Mouse (Mus musculus): ENCODE data around the gene Nck1. TPM values are rescaled to one million over a fixed set of nuclear protein-coding genes. Genes with fewer than 3 reads are reported as not detected.

Nck1 gene
- total RNA-seq (2015; ENCODE audit: low replicate concordance) (20.5 and 21.3 TPM in 2 replicates), total RNA-seq (2017; ENCODE audit: low replicate concordance) (20.2 and 43.7 TPM in 2 replicates)

DNA sequence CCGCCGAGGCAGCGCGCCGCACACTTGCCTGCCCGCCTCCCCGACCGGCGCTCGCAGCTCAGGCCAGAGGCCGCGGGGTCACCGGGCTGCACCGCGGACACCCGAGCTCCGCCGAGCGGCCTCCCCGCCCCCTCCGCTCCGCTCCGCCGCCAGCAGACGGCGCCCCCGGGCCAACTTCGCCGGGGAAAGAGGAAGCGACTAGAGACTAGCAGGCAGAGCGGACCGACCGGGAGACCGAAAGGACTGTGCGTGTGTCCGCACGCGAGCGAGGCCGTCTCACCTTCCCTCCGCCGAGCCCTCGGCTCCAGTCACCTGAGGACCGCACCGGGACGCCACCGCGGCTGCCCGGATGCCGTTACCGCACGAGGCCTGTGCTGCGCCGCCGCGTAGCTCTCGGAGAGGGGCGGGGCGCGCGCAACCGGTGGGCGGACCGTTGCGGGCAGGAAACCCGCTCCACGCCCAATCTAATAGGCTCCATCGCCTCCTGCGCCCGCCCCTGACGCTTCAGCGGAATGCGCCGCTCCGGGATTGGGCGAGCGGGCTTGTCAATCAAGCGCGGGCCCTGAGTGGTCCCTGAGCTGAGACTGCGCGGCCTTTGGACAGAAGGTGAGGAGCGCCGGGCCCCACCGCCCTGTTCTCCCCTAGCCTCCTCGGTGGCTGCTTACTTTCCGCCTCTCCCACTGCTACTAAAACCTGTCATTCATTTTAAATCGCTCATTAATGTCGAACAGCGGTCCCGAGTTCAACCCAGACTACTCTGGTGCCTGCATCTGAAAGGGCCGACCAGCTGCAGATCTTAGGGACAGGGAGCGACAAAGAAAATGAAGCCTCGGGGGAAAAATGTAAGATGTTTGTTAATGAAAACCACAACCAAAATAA, at the start of gene Nck1:
Gene Nck1 (minus strand): TSS at position 420 of the 879 bp plus-strand sequence.
- peak; percentile 98 for ATAC-seq (replicated peaks; ENCODE audit: low FRiP score, poor library complexity, severe bottlenecking)

DNA sequence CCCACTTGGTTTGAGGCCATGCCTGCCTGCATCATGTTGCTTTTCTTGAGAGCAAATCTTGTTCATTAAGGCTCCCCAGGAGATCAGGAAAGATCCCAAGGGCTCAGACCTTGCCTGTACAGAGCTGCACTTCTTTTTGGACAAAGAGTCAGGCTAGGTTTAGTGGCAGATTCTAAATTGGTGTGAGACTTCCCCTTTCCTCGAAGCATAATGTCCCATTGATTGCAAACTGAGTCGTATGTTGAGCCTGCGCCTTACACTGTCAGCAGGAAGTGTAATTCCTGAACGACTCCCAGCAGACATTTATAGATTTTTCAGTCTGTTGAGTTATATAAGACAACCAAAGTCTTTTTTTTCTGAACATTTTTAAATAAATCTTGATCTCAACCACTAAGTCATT, 44.5 kb upstream of the Nck1 start:
- ATAC-seq (replicated peaks; ENCODE audit: low FRiP score, poor library complexity, severe bottlenecking), result no peak

DNA sequence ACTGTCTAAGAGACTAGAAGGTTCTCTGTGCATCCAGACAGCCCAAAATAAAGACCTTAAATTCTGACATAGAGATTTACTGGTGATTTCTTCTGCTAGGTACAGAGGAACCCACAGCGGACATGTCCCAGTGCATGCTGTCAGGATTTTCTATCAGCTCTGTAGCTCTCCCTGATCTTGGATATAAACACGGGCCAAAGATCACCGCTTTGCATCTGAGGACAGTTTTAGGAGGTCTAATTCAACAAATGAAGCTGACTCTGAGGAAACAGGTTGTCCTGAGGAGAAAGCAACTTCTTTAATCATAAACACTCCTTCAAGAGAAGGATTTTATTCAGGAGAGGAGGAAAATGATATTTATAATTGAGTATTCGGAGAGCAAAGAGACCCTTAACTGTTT, 38.1 kb upstream of the Nck1 start:
- ATAC-seq (replicated peaks; ENCODE audit: low FRiP score, poor library complexity, severe bottlenecking), result no peak

DNA sequence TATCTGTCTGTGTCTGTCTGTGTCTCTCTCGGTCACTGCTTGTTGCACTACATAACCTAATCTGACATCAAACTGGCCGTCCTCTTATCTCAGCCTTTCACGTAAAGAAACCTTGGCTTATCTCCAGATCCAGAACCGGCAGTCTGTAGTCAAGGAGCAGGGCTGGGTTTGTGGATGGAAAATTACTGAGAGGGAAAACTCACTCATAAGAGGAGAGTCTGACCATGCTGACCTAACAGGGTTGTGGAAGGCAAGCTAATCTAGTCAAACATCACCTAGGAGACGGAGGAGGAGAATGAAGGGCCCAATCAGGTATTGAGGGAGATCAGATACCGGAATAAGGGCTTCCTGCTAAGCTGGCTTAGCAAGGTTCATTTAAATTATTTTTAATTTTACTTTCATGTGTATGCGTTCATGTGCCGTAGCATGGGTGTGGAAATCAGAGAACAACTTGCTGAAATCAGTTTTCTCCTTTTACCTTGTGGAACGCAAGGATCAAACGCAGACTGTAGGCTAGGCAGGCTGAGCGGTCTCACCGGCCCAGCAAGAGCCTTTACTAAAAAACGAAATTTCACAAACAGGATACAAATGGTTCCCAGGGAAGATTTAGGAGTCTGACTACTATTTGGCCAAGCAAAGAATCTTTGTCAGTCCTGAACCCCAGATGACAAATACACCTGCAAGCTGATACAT, 37.1 kb upstream of the Nck1 start:
- ATAC-seq (replicated peaks; ENCODE audit: low FRiP score, poor library complexity, severe bottlenecking), result no peak

DNA sequence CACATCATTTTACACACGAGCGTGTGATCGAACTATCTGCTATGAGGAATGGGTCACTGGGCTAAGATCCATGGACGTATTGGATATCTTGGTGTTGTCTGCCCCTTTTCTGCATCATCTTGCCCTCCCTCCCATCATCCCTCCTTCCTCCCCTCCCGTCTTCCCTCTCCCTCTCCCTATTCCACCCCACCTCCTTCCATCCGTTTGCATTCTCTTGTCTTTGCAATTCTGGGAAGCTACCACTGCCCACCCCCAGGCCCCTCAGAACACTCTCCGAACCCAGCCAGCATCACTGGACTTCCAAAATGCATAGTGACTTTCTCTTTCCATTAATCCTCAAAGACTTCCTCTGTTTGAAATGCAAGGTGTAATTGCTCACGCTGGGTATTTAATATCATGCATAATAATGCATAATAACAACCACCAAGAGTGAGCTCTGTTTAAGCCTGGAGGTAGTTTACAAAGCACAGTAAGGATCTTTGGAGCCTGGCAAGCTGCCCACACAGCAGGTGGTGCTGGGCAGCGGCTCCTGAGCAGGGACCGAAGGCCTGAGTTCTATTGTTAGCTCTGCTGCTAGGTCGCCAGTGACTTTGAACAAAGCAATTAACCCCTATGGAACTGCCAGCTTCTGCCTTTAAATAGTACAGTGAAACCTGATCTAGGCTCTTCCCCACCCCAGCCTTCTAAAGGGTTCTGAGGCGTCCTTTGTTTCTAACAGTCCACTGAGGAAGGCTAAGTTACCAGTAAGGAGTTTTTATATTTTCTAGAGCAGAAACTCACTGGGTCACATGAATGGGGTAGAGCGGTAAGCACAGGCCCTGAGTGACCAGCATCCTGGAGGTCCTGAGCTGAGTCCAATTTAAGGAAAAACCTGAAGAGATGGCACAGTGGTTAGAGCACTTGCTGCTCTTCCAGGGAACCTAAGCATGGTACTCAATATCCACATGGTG, 35.9 kb upstream of the Nck1 start:
- ATAC-seq (replicated peaks; ENCODE audit: low FRiP score, poor library complexity, severe bottlenecking), result no peak

DNA sequence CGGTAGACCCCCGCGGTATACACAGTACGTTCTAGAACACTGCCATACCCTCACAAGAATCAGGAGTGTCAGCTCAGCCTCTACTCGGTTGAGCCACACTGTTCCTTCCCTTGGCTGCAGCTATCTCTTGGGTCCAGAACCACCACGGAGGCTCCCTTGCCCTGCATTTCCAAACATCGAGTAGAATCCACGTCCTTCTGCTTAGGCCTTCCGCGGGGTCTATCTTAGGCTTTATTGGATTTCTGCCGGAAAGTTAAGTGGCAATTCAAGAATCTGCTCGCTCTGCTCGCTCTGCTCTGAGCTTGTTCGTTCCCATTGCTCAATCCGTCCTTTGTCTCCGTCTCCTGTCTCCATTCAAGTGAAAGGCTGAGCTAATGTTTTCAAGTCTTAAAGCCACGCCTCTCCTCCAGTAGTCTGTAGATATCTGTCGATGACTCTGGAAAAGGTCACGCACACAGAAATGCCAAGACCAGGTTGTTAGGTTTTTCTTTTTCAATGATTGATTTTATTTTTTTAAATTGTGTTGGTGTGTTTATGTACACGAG, 34.3 kb upstream of the Nck1 start:
- ATAC-seq (replicated peaks; ENCODE audit: low FRiP score, poor library complexity, severe bottlenecking), result no peak

DNA sequence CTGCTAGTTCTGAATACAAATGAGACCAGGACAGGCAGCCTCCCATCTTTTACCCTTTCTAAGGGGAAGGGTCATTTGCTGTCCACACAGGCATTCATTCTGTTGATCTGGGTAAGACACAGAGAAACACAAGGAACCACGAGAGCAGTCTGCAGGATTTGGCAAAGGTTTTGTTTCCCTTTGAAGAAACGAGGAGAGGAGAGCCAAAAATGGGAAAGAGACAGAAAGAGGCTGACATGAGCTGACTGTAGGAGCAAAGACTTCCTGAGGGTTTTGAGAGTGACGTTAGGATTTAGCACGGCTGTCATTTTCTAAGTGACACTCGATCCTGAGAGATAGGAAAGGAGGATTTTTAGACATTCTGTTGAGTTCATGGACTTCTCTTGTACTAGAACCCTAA, 28.0 kb upstream of the Nck1 start:
- ATAC-seq (replicated peaks; ENCODE audit: low FRiP score, poor library complexity, severe bottlenecking), result no peak

DNA sequence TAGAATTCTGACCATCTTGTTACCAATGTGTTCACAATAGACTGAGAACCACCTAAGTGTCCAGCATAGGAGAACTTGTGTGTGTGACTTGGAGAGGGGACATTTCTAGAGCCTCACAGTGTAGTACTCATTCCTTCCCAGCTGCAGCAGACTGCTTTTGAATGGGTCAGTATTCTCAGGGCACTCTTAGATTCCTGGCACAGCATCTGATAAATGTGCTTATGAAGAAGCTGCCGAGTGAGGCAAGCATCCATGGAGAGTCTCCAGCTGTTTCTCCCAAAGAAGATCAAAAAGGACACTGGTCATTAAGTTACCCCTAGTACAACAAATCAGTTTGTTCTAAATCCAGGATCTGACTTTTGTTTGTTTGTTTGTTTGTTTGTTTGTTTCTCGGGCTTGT, 27.4 kb upstream of the Nck1 start:
- ATAC-seq (replicated peaks; ENCODE audit: low FRiP score, poor library complexity, severe bottlenecking), result no peak

DNA sequence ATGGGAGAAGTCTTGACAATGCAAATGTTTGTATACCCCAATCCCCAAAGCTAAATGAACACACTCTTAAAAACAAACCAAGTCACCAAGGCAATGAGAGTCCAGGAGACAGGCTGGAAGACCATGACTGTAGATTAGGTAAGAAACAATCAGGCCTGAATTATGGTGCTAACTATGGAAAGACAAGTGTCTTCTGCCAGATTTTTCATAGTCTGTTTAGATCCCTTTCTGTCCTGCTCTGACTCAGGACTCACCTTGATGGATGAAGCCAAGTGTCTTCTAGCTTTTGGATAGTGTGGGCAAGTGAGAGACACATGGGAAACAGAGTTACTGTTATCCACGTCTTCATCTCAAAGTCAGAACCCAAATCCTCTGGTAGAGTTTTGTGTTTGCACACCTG, 25.6 kb upstream of the Nck1 start:
- no peak for ATAC-seq (replicated peaks; ENCODE audit: low FRiP score, poor library complexity, severe bottlenecking)

DNA sequence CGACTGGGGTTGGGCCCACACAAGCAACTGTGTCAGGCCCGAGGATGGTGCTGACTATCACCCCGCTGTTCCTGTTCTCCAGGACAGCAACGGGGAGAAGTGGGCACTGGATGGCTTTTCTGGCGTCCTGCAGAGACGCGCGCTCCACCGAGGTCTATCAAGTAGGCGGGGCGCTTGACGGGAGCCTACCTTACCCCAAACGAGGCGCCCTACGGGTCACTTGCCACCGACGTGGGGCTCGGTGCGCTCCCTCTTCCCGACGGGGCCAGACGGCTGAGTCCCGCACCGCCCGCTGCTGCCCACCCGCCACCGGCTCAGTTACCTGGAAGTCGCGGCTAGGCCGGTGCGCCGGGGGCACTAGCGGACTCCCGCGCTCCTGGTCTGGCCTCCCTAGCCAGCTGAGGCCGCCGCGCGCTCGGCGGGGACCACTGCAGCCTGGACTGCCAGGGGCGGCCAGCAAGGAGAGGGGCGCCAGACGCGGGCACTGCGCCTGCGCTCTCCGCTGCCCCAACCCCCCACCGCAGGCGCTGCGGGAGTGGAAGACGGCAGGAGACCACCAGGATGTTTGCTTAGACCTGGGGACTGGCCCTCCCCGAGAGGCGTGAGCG, 24.8 kb upstream of the Nck1 start, which contains the start of gene Slc35g2:
Gene Slc35g2 (minus strand): TSS at position 465 of the 608 bp plus-strand sequence.
- ATAC-seq (replicated peaks; ENCODE audit: low FRiP score, poor library complexity, severe bottlenecking), result no peak

DNA sequence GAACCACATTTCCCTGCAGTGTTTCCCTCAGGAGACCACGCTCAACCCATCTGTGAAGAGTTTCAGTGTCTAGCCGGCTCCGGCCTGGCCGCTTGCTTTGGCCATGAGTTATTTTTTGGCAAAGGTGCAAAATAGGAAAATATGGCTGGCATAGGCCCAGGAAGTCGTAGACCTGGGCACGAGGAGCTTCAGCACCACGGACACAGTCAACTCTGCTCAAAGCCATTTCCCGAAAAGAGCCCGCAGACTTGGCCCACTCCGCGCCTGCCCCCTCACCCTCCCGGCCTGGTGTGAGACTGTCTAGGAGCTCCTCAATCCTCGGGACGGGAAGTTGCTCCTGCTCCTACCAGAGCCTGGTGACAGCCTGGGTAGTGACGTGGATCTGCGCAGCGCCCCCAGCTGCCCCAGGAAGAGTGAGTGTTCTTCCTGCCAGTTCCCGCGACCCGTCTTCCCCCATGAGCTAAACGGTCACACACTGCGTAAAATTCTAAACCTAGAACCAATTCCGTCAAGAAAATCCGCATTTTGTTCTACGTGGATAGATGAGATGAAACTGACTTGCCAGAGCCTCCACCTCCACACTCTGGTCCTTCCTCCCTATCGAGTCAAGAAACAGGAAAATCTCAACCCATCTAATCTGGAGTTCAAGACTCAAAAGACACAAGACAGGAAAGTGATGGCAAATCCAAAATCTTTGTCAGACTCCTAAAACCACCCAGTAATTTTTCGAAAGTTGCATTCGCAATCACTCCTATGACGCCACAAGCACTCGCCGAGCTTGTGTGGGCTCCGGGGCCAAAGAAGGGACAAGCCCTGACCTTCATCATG, 24.1 kb upstream of the Nck1 start:
- no peak for ATAC-seq (replicated peaks; ENCODE audit: low FRiP score, poor library complexity, severe bottlenecking)

DNA sequence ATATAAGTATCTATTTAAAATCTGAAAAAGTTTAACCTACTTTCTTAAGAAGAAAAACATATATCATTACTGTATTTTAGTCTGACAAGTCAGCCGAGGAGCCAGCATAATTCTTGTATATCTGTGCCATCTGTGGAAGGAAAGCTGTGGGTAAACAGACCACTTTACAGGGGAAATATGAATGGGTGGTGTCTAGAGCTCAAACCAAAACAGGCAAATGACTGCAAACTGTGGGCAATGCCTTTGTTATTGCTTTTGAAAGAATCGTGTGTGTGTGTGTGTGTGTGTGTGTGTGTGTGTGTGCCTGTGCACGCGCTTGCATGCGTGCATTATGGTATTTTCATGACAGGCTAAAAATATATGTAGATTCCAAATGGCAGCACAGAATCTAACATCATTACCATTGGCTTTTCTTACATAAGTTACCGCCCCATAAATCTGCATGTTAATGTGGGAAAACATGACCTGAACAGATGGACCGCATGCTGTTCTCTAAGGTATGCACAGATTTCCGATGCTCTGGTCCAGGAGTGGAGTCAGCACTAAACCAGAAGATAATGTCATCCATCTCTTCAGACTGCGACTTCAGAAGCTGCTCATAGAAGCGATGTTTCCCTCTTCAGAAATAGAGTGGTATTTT, 14.4 kb upstream of the Nck1 start:
- no peak for ATAC-seq (replicated peaks; ENCODE audit: low FRiP score, poor library complexity, severe bottlenecking)

DNA sequence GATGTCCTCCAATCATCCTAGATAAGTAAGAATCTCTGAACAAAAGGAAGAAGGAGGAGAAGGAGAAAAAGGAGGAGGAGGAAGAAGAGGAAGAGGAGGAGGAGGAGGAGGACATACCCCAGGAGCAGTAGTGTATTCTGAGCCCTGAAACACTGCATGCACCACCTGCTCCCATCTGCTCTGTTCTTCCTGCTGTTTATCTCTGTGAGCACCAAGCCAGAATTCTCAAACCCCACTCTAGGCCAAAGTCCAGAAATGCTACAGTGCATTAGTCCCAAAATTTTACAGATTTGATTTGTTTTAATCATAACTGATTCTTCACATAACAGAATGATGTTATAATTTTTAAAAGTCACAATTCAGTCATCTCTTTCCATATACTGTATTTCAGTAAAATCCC, 13.1 kb upstream of the Nck1 start:
- no peak for ATAC-seq (replicated peaks; ENCODE audit: low FRiP score, poor library complexity, severe bottlenecking)

DNA sequence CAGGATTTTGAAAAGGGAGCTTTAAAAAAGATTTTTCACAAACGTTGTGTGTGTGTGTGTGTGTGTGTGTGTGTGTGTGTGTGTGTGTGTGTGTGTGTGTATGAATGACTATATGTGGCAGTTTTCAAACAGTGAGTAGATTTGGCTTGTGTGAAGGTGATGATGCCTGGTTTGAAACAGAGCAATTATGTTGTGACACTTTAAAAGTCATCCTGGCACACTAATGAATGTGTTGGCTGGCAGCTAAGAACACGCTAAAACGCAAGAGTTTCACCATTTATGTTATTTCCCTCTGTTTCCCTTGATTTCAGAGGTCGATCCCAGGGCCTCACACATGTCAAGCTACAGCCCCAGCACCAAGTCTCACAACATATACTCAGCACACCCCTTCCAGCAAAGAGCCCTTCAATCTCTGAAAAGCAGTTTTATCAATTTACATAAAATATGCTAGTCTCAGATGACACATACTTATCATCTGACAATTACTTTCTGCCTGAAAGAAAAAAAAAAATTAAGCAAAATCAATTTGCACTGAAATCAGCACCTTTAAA, 12.2 kb upstream of the Nck1 start:
- ATAC-seq (replicated peaks; ENCODE audit: low FRiP score, poor library complexity, severe bottlenecking), result no peak

DNA sequence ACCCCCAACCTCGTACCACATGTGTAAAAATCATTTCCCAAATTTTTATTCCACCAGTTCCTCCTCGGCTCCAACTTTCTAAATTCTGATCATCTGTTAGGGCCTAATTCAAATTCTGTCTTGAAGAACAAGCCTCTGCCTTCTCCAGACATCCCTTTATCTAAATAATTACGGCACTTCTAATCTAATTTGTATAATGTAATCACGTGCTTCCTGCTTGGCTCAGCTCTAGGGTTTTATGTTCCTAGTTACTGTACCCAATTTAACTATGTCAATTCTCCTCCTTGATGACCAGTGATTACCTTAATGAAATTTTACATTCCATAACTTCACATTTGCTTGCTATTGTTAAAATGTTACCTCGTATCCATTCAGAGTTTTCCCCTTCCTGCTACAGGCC, 9.8 kb upstream of the Nck1 start:
- no peak for ATAC-seq (replicated peaks; ENCODE audit: low FRiP score, poor library complexity, severe bottlenecking)

DNA sequence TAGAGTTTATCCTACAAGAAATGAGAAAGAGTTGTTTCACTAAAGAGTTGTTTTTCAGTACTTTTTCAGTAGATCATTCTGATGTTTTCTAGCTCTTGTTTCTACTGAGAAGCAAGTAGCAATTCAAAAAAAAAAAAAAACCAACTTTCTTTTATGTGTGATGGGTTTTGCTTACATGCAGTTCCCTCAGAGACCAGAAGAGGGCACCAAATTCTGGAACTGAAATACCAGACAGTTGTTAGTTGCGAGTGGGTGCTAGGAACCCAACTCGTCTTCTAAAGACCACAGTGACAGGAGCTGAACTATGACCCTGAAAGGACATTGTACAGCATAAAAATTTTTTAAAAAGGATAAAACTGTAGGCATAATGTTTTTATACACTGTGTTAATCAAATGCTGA, 2.4 kb upstream of the Nck1 start:
- ATAC-seq (replicated peaks; ENCODE audit: low FRiP score, poor library complexity, severe bottlenecking), result no peak

DNA sequence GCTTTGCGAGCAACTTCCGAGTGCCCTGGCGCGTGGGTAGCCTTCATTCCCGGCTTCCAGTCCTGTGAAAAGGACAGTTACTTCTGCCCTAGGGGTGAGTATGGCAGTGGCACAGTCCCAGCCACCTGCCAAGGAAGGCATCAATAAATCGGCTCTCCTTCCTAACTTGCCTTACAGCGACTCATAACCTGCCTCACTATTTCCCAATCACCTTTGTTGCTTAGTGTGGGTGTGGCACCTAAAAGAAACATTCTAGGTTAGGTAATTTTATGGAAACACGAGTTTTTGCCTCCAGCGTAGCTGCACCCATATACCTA, 618 bp upstream of the Nck1 start:
- peak; percentile 39 for ATAC-seq (replicated peaks; ENCODE audit: low FRiP score, poor library complexity, severe bottlenecking)

Measured in erythroid progenitor cell, adult 5-6 weeks (primary cell).